Mouse (Mus musculus) heart, adult 18-20 months (tissue): ENCODE measurements around the gene Gsg1l2. TPM values are rescaled to one million over a fixed set of nuclear protein-coding genes. Genes with fewer than 3 reads are reported as not detected.
A peak's percentile ranks its signal among the peaks of the same experiment; 100 is the strongest.

Source experiments
- DNase-seq, 2 experiments: peaks; one replicate each; pipeline ENCODE4 v3.0.0; 2021 to 2022; ENCODE audit warnings: mixed read lengths in 1 of 2
- total RNA-seq, 2 experiments: library from RNA; stranded (reverse); gene quantifications; 2 replicates each; pipeline ENCODE4 v1.2.3; 2021

The Gsg1l2 gene
- total RNA-seq, 2 experiments from 2014 or later, result not detected

DNA sequence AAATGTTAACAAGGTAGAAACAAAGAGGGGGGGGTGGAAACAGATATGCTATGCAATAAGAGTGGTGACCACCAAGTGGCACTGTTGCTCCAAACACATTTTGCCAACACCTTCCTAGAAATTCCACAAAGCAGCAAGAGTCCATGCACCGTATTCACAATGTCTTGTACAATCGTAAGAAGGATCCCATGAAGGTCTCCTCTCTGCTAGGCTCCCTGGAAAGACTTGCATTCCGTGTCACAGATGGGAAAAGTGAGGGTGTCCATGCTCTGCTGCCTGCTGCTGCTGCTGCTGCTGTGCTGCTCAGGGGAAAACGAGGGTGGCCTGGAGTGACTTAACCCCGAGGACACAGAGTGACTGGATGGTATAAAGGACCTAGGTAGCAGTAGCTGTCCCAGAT lies 45.2 kb downstream of the Gsg1l2 start:
- no peak for DNase-seq

GRCm38 (mm10) chr11:67820221-67820620 lies 45.8 kb downstream of the Gsg1l2 start:
- DNase-seq, result no peak

DNA sequence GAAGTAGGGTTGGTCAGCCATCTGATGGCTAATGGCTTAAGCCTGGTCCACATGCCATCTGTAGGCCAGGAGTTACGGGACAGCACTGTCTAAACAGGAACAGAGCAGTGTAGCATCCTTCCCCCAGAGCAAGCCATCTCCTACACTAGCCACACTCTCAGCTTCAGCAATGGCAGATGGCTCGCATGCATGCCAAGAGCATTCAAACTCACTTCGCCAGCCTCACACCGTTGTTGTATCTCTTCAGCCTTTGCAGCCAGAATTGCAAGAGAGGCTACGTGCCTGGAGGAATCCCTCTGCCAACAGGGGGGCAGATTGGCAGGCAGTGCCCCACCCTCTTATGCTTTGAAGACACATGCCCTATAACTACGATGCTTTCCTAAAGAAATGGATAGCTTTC lies 47.2 kb downstream of the Gsg1l2 start:
- no peak for DNase-seq

GRCm38 (mm10) chr11:67828360-67829059 lies 54.1 kb downstream of the Gsg1l2 start:
- no peak for DNase-seq

DNA sequence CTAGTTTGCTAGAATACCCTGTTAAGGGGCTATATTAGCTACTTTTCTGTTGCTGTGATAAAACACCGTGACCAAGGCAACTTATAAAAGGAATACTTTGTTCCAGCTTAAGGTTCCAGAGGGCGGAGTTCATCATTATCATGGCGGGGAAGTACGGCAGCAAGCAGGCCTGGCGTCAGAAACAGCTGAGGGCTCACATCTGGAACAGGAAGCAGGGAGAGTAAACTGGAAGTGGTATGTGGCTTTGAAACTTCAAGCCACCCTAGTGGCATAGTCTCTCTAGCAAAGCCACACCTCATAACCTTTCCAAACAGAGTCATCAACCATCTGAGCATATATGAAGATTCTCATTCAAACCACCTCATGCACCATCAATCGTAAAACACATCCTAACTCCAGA lies 55.1 kb downstream of the Gsg1l2 start:
- DNase-seq, result no peak

GRCm38 (mm10) chr11:67831820-67832219 lies 57.4 kb downstream of the Gsg1l2 start:
- DNase-seq, result no peak

- peak; percentile 6 to 7 for DNase-seq
Observed at GRCm38 (mm10) chr11:67835408-67836078, 61.1 kb downstream of the Gsg1l2 start.

Other genes starting within 250 kb of the Gsg1l2 start
- gene Rcvrn, start 79.3 kb upstream of the Gsg1l2 start, total RNA-seq, result not detected
- gene Glp2r, start 3.5 kb upstream of the Gsg1l2 start, total RNA-seq, result not detected
- 100 to 1,000 TPM; 210 to 223 TPM for gene Dhrs7c, start 23.6 kb downstream of the Gsg1l2 start, total RNA-seq
- gene Usp43, start 147.5 kb downstream of the Gsg1l2 start, total RNA-seq, result 1 to 10 TPM in 1 of 2 experiments, under 1 TPM in 1; 0.94 to 1.4 TPM
- gene Cfap52, start 191.0 kb downstream of the Gsg1l2 start, total RNA-seq, result under 1 TPM in 1 of 2 experiments, not detected in 1; 0.15 TPM
- gene Stx8, start 191.6 kb downstream of the Gsg1l2 start, total RNA-seq, result 10 to 100 TPM; 26.2 to 29.9 TPM